In genomic region chr11:107849621-107850020, GRCm38 (mm10) we compare ENCODE assay signal across 10 mouse cellular contexts. TPM values are rescaled to one million over a fixed set of nuclear protein-coding genes. Genes with fewer than 3 reads are reported as not detected.
DNase-seq lines count a peak whose midpoint lies in the region; ATAC-seq lines count a peak whose summit lies in the region.
"Had no signal": no experiment of that assay in that cellular context is flagged by ENCODE, and none has a peak within 500 bp of the region (broad histone marks: within the 10 kb centered on the region; RNA-seq: fewer than 3 reads in every experiment).

No protein-coding gene starts in this region.

- no peak overlapping the region for H3K4me3 ChIP-seq in heart, embryonic 12.5 days
- H3K4me3 ChIP-seq: heart, embryonic 15.5 days; left cerebral cortex, adult 2 months had no signal

- intact Hi-C loops in heart, postnatal 10 days (cut with DNase I) = loop anchor here (5.0 kb wide), 2 partner anchors 117 to 337 kb away; no protein-coding TSS in a partner anchor

- 0 out of 2 replicates have a peak, but pooled peaks cover 4% of the 10 kb centered on the region for H3K27me3 ChIP-seq in heart, embryonic 12.5 days (replicated peaks)
- H3K27me3 ChIP-seq: heart, embryonic 15.5 days had no signal

- DNase-seq in heart, postnatal 4 days = peak; percentile 9
- DNase-seq in heart, postnatal 10 days = no peak
- DNase-seq in right cerebral cortex, postnatal 10 days (ENCODE audit: low spot score in 2 of 2) = peak; percentile 34 to 59
- no peak for DNase-seq in right cerebral cortex, adult 18-20 months
- peak; percentile 7 for DNase-seq in c-Kit-positive CD71-negative TER-119-negative erythroid progenitor cells, embryonic 14.5 days (ENCODE audit: low read depth)
- peak; percentile 49 for DNase-seq in testis, postnatal 10 days (ENCODE audit: low spot score)
- DNase-seq in ovary, postnatal 36 days (ENCODE audit: low spot score) = no peak

- no peak overlapping the region for H3K4me2 ChIP-seq in heart, embryonic 12.5 days
- H3K4me2 ChIP-seq: heart, embryonic 15.5 days had no signal

- no peaks in the 10 kb centered on the region for H3K4me1 ChIP-seq in heart, embryonic 12.5 days (replicated peaks)
- H3K4me1 ChIP-seq: heart, embryonic 15.5 days had no signal

- H3K9ac ChIP-seq in heart, embryonic 12.5 days = no peak overlapping the region
- H3K9ac ChIP-seq: heart, embryonic 15.5 days had no signal

- WGBS in heart, embryonic 12.5 days = 45% methylated on average over 10 of the region's 10 CpGs

- H3K27ac ChIP-seq in heart, embryonic 12.5 days (ENCODE audit: poor library complexity, severe bottlenecking) = no peak overlapping the region
- H3K27ac ChIP-seq: heart, embryonic 15.5 days; left cerebral cortex, adult 2 months had no signal

- H3K9me3 ChIP-seq in heart, embryonic 12.5 days (replicated peaks) = no peaks in the 10 kb centered on the region
- H3K9me3 ChIP-seq: heart, embryonic 15.5 days had no signal

- no peak for ATAC-seq in heart, embryonic 12.5 days (ENCODE audit: insufficient number of reproducible peaks, low FRiP score)

- no peaks in the 10 kb centered on the region for H3K36me3 ChIP-seq in heart, embryonic 12.5 days
- H3K36me3 ChIP-seq: heart, embryonic 15.5 days had no signal

RNA-seq across cellular contexts. Expression of gene Cacng4, which starts 55.3 kb away (rescaled TPM):
- under 1 TPM; 0.41 to 0.64 TPM for total RNA-seq in heart, postnatal 4 days (2021)
- total RNA-seq in heart, postnatal 10 days (2021) = under 1 TPM; 0.32 to 0.65 TPM
- 0.37 and 0.83 TPM in 2 replicates for polyA plus RNA-seq in heart, embryonic 12.5 days (2016; fragmentation: Nextera tagmentation; extraction: Ambion mirVana)

Comparison
In these comparisons a context has a peak if more than half of its experiments do, and no peak if none do; other contexts are left out.
1. DNase-seq: peak in heart, postnatal 4 days (single experiment), right cerebral cortex, postnatal 10 days (2 of 2), c-Kit-positive CD71-negative TER-119-negative erythroid progenitor cells, embryonic 14.5 days (single experiment) and testis, postnatal 10 days (single experiment); none in heart, postnatal 10 days (0 of 2), right cerebral cortex, adult 18-20 months (single experiment) and ovary, postnatal 36 days (single experiment).